Mouse (Mus musculus): Measurements from ENCODE around the gene Olfr250. TPM values are rescaled to one million over a fixed set of nuclear protein-coding genes. Genes with fewer than 3 reads are reported as not detected.
"Not testable (repeated sequence)": the region's sequence is repeated elsewhere in the genome, so short reads cannot be mapped to it uniquely, and the experiment has no call there.

Olfr250 gene
- not detected in 2 replicates for polyA plus RNA-seq (2012; rRNA removed)

DNA sequence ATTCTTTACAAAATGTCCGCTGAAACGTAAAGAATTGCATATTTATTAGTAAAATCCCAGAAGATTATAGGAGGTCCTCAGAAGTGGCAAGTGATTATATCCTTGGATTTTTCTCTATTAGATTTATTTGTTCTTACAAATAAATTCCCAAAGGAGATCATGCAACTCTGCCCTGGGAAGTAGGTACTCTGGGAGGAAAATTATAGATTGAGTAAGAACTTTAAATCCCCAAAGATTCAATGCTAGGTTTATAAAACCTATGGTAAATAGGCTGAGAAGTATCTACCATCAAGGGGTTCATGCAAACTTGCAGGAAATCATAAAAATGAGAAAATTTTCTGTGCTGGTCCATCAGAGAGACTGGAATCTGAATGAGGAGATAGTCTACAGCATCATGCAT is at the start of gene Olfr250:
Gene Olfr250, plus strand, starts transcription at position 301 of the 400 bp plus-strand sequence.
- TF ChIP-seq CTCF (IDR thresholded peaks at IDR 0.05; ENCODE audit: extremely low read depth, insufficient read length, insufficient replicate concordance, low read depth, low read length) (no peak), POLR2A (IDR thresholded peaks at IDR 0.05; ENCODE audit: low read depth, low read length) (no peak)
- 91% methylated on average over 2 of the region's 2 CpGs for WGBS
- H3K36me3 ChIP-seq (ENCODE audit: control insufficient read depth, insufficient read depth, low read length): no peaks in the 10 kb centered on the region
- no peaks in the 10 kb centered on the region for H3K27me3 ChIP-seq (ENCODE audit: control insufficient read depth, insufficient read depth, low read length)
- no peak within 1 kb of the TSS for H3K4me3 ChIP-seq (ENCODE audit: low read depth, low read length)
- no peaks in the 10 kb centered on the region for H3K4me1 ChIP-seq (ENCODE audit: control insufficient read depth, insufficient read depth, insufficient read length, low read length)
- H3K27ac ChIP-seq (ENCODE audit: insufficient read depth, low read depth, low read length): no peak within 1 kb of the TSS

DNA sequence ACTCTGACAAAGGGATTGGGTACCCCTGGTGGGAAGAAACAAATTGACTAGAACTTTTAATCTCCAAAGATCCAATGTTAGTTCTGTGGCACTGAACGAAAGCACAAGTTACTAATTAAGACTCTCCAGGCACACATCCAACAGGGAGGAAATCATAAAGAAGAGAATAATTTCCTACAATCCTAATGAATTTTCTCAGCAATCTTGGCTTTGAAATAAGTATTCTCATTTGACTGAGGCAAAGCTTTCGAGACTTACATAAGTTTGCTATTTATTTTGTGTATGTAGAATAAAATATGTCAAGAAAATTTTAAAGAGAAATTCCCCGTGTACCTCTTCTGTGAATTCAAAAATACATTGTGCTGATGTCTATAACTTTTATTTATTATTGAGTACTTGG is 37.9 kb upstream of the Olfr250 start, which contains the start of gene Olfr25:
Gene Olfr25, plus strand, starts transcription at position 301 of the 400 bp plus-strand sequence.
- H3K36me3 ChIP-seq (ENCODE audit: control insufficient read depth, insufficient read depth, low read length): no peaks in the 10 kb centered on the region
- 67% methylated on average over 3 of the region's 3 CpGs for WGBS
- no peak within 1 kb of the TSS for H3K27ac ChIP-seq (ENCODE audit: insufficient read depth, low read depth, low read length)
- no peaks in the 10 kb centered on the region for H3K27me3 ChIP-seq (ENCODE audit: control insufficient read depth, insufficient read depth, low read length)
- H3K4me3 ChIP-seq (ENCODE audit: low read depth, low read length): no peak within 1 kb of the TSS
- no peak for TF ChIP-seq POLR2A (IDR thresholded peaks at IDR 0.05; ENCODE audit: low read depth, low read length)
- no peak for TF ChIP-seq CTCF (IDR thresholded peaks at IDR 0.05; ENCODE audit: extremely low read depth, insufficient read length, insufficient replicate concordance, low read depth, low read length)
- no peaks in the 10 kb centered on the region for H3K4me1 ChIP-seq (ENCODE audit: control insufficient read depth, insufficient read depth, insufficient read length, low read length)

DNA sequence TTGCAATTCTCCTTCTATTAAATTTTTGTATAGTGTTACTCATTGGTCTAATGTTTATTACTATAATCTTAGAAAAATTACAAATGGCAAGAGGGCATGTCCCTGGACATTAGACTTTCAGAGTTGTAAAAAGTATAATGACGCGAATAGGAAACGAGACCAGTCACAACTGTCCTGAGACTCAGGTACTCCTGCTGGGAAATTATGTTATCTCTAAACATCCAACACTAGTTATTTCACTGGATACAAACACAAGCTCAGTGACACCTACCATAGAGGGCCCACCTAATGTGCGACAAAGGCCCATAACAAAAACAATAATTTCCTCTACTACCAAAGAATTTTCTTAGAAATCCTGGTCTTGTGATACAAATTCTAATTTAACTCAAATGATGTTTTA is 18.6 kb upstream of the Olfr250 start, which contains the start of gene Olfr898:
Gene Olfr898, plus strand, starts transcription at position 301 of the 400 bp plus-strand sequence.
- H3K4me3 ChIP-seq (ENCODE audit: low read depth, low read length): no peak within 1 kb of the TSS
- H3K36me3 ChIP-seq (ENCODE audit: control insufficient read depth, insufficient read depth, low read length): no peaks in the 10 kb centered on the region
- no peaks in the 10 kb centered on the region for H3K27me3 ChIP-seq (ENCODE audit: control insufficient read depth, insufficient read depth, low read length)
- WGBS: 82% methylated on average over 4 of the region's 4 CpGs
- TF ChIP-seq CTCF (IDR thresholded peaks at IDR 0.05; ENCODE audit: extremely low read depth, insufficient read length, insufficient replicate concordance, low read depth, low read length): no peak
- no peak for TF ChIP-seq POLR2A (IDR thresholded peaks at IDR 0.05; ENCODE audit: low read depth, low read length)
- H3K27ac ChIP-seq (ENCODE audit: insufficient read depth, low read depth, low read length): no peak within 1 kb of the TSS
- H3K4me1 ChIP-seq (ENCODE audit: control insufficient read depth, insufficient read depth, insufficient read length, low read length): no peaks in the 10 kb centered on the region

DNA sequence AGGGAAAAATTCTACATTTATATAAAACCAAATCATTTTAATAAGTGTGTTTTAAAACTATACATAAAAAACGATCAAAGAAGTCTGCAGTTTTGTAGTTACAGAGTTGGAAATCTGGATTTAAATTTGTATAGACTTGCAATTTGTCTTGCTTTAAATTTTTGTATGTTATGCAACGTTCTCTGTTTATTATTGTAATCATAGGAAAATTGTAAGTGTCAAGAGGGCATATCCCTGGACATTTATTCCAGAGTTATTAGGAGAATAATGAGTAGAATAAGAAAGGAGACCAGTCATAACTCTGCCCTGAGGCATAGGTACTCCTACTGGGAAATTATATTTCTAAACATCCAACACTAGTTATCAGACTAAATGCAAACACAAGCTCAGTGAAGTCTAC is 10.1 kb downstream of the Olfr250 start, which contains the start of gene Olfr251:
Gene Olfr251, plus strand, starts transcription at position 301 of the 400 bp plus-strand sequence.
- no peak within 1 kb of the TSS for H3K27ac ChIP-seq (ENCODE audit: insufficient read depth, low read depth, low read length)
- no peak within 1 kb of the TSS for H3K4me3 ChIP-seq (ENCODE audit: low read depth, low read length)
- H3K4me1 ChIP-seq (ENCODE audit: control insufficient read depth, insufficient read depth, insufficient read length, low read length): no peaks in the 10 kb centered on the region
- 50% methylated on average over 2 of the region's 2 CpGs for WGBS
- no peaks in the 10 kb centered on the region for H3K36me3 ChIP-seq (ENCODE audit: control insufficient read depth, insufficient read depth, low read length)
- H3K27me3 ChIP-seq (ENCODE audit: control insufficient read depth, insufficient read depth, low read length): no peaks in the 10 kb centered on the region
- no peak for TF ChIP-seq CTCF (IDR thresholded peaks at IDR 0.05; ENCODE audit: extremely low read depth, insufficient read length, insufficient replicate concordance, low read depth, low read length)

DNA sequence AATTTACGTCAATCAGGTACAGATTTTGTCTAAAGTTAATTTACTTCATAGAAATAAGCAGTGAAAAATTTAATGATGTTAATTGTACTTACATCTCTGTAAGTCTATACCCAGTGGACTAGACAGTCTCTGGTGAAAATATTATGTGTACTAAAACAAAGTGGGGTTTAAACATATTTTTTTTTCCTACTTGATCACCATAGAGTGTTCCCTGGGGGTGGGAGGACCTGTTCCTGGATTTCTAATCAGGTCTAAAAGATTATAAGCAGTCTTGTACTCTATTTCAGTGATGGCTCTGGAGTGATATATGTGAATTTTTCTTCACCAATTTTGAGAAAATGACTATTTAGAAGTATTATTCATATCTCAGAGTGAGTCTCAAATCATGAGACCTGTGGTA is 34.7 kb downstream of the Olfr250 start, which contains the start of gene Olfr147:
Gene Olfr147, plus strand, starts transcription at position 301 of the 400 bp plus-strand sequence.
- TF ChIP-seq CTCF (IDR thresholded peaks at IDR 0.05; ENCODE audit: extremely low read depth, insufficient read length, insufficient replicate concordance, low read depth, low read length) (no peak), POLR2A (IDR thresholded peaks at IDR 0.05; ENCODE audit: low read depth, low read length) (no peak)
- WGBS: 69% methylated on average over 1 of the region's 1 CpGs
- Histone ChIP-seq H3K27ac (ENCODE audit: insufficient read depth, low read depth, low read length) (no peak within 1 kb of the TSS), H3K27me3 (ENCODE audit: control insufficient read depth, insufficient read depth, low read length) (no peaks in the 10 kb centered on the region), H3K36me3 (ENCODE audit: control insufficient read depth, insufficient read depth, low read length) (no peaks in the 10 kb centered on the region), H3K4me3 (ENCODE audit: low read depth, low read length) (no peak within 1 kb of the TSS), H3K4me1 (ENCODE audit: control insufficient read depth, insufficient read depth, insufficient read length, low read length) (no peaks in the 10 kb centered on the region)

DNA sequence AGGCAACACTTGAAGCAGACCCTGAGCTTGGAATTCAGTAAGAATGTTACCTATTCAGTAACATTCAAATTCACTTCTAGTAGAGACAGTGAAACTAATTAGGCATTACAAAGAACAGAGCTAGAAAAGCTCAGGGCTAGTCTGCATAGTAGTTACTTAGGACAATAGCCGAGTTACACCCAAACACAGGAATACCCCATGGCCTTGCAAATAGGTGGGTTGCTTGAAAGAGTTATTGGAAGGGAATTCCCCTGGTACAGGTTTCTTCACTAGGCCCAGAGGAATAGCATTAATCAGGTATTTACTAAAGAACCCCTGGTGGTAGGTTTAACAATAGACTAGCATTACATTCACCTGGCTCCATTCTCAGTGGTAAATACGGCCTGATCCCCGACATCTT is 40.8 kb downstream of the Olfr250 start:
- 92% methylated on average over 3 of the region's 3 CpGs for WGBS
- H3K27ac ChIP-seq (ENCODE audit: insufficient read depth, low read depth, low read length); H3K4me1 ChIP-seq (ENCODE audit: control insufficient read depth, insufficient read depth, insufficient read length, low read length); H3K36me3 ChIP-seq (ENCODE audit: control insufficient read depth, insufficient read depth, low read length); H3K4me3 ChIP-seq (ENCODE audit: low read depth, low read length); H3K27me3 ChIP-seq (ENCODE audit: control insufficient read depth, insufficient read depth, low read length): not testable (repeated sequence)

DNA sequence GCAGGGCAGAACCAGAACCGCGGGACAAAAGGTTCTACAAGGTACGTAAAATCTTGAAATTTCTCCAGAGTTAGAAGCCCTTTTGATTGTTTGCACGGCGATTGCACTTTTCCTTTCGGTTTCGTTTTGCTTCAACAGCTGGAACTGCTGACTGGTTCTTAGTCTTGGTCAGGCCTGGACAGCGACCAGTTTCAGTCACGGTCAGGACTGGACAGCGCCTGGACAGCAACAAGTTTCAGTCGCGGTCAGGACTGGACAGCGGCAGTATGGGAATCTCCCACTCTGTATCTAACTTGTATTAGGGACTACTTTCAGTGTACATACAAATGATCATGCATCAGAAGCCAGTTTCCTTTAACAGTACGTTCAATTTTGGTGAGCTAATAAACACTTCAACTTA is 46.8 kb downstream of the Olfr250 start:
- H3K36me3 ChIP-seq (ENCODE audit: control insufficient read depth, insufficient read depth, low read length); H3K4me3 ChIP-seq (ENCODE audit: low read depth, low read length); H3K27ac ChIP-seq (ENCODE audit: insufficient read depth, low read depth, low read length); H3K27me3 ChIP-seq (ENCODE audit: control insufficient read depth, insufficient read depth, low read length); H3K4me1 ChIP-seq (ENCODE audit: control insufficient read depth, insufficient read depth, insufficient read length, low read length): not testable (repeated sequence)
- 87% methylated on average over 14 of the region's 14 CpGs for WGBS

Other genes starting within 250 kb of the Olfr250 start
- gene Olfr890, start 224.4 kb upstream of the Olfr250 start, polyA plus RNA-seq (2012; rRNA removed): not detected in 2 replicates
- gene Olfr891, start 186.1 kb upstream of the Olfr250 start, polyA plus RNA-seq (2012; rRNA removed): not detected in 2 replicates
- gene Olfr893, start 158.5 kb upstream of the Olfr250 start, polyA plus RNA-seq (2012; rRNA removed): not detected in 2 replicates
- gene Olfr894, start 148.8 kb upstream of the Olfr250 start, polyA plus RNA-seq (2012; rRNA removed): not detected in 2 replicates
- gene Olfr143, start 114.1 kb upstream of the Olfr250 start, polyA plus RNA-seq (2012; rRNA removed): not detected in 2 replicates
- not detected in 2 replicates for gene Olfr895, start 99.0 kb upstream of the Olfr250 start, polyA plus RNA-seq (2012; rRNA removed)
- gene Olfr896-ps1, start 75.8 kb upstream of the Olfr250 start, polyA plus RNA-seq (2012; rRNA removed): not detected in 2 replicates
- not detected in 2 replicates for gene Olfr25, start 37.8 kb upstream of the Olfr250 start, polyA plus RNA-seq (2012; rRNA removed)
- gene Olfr898, start 18.5 kb upstream of the Olfr250 start, polyA plus RNA-seq (2012; rRNA removed): not detected in 2 replicates
- gene Olfr251, start 10.2 kb downstream of the Olfr250 start, polyA plus RNA-seq (2012; rRNA removed): not detected in 2 replicates
- gene Olfr147, start 34.8 kb downstream of the Olfr250 start, polyA plus RNA-seq (2012; rRNA removed): not detected in 2 replicates
- not detected in 2 replicates for gene Olfr901, start 62.6 kb downstream of the Olfr250 start, polyA plus RNA-seq (2012; rRNA removed)
- not detected in 2 replicates for gene Olfr902, start 80.8 kb downstream of the Olfr250 start, polyA plus RNA-seq (2012; rRNA removed)
- not detected in 2 replicates for gene Olfr904, start 96.2 kb downstream of the Olfr250 start, polyA plus RNA-seq (2012; rRNA removed)
- gene Olfr905, start 104.2 kb downstream of the Olfr250 start, polyA plus RNA-seq (2012; rRNA removed): not detected in 2 replicates
- gene Olfr906, start 120.2 kb downstream of the Olfr250 start, polyA plus RNA-seq (2012; rRNA removed): not detected in 2 replicates
- not detected in 2 replicates for gene Olfr907, start 128.9 kb downstream of the Olfr250 start, polyA plus RNA-seq (2012; rRNA removed)
- gene Olfr911-ps1, start 154.7 kb downstream of the Olfr250 start, polyA plus RNA-seq (2012; rRNA removed): not detected in 2 replicates
- not detected in 2 replicates for gene Olfr910, start 171.0 kb downstream of the Olfr250 start, polyA plus RNA-seq (2012; rRNA removed)
- not detected in 2 replicates for gene Olfr912, start 213.3 kb downstream of the Olfr250 start, polyA plus RNA-seq (2012; rRNA removed)
- gene Olfr913, start 225.9 kb downstream of the Olfr250 start, polyA plus RNA-seq (2012; rRNA removed): not detected in 2 replicates
- not detected in 2 replicates for gene Olfr914, start 238.2 kb downstream of the Olfr250 start, polyA plus RNA-seq (2012; rRNA removed)

Measured in small intestine, adult 2 months (tissue).